Mouse (Mus musculus): ENCODE measurements around the gene Emp1. TPM values are rescaled to one million over a fixed set of nuclear protein-coding genes. Genes with fewer than 3 reads are reported as not detected.

The Emp1 gene
- total RNA-seq, 2 experiments from 2014 or later: 89.8 to 92.9 TPM

DNA sequence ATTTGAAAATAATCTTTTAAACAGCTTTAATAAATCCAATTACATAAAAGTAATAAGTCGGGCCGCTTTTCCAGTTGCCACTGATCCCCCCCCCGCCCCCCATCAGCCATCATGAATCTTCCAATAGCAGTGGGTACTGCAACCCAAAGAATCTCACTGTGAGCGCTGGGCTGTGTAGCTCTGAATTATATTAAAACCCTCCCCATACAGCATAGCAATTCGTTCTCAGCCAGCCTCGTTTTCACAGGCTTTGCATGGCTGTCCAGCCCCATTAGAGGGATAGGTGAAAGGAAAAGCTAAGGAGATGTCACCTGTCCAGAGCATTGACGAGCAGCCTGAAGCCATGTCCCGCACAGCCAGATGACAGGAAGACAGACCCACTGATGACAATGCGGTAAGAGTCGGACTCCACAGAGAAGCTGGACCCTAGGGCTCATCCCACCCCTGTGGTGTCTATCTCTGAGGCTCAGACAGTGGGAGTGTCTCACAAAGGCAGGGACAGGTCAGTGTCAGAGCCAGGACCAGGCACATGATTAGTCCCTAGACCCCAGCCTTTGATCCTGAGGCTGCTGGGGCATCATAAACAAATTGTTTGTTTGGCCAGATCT is 49.5 kb downstream of the Emp1 start:
- DNase-seq: no peak

- no peak for DNase-seq
Observed at GRCm38 (mm10) chr6:135412649-135413048, 50.3 kb downstream of the Emp1 start.

DNA sequence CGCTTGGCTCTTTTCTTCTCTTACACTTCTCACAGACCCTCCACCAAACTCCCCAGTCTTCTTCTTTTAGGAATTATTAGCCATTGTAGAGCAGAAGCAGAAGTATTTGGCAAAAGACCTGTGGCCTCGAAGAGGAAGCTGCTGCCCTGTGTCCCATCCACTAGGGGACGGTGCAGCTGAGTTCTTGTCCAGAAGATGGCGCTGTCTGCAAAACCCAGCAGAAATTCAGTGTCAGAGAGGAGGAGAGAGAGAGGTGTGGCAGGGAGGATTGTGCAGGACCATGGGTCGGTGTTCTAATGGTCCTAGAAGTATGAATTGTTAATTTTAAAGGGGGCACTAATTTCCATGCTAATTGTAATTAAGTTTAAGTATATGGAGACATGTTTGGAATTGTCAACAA is 55.1 kb downstream of the Emp1 start:
- DNase-seq: peak; percentile 69

- DNase-seq: no peak
Observed at GRCm38 (mm10) chr6:135418223-135418824, 56.0 kb downstream of the Emp1 start.

GRCm38 (mm10) chr6:135428246-135428645 is 65.9 kb downstream of the Emp1 start:
- DNase-seq: no peak

- DNase-seq: no peak
Observed at GRCm38 (mm10) chr6:135429268-135429909, 67.0 kb downstream of the Emp1 start.

GRCm38 (mm10) chr6:135430441-135430970 is 68.2 kb downstream of the Emp1 start:
- DNase-seq: no peak

Other genes starting within 250 kb of the Emp1 start
- gene Gprc5d, start 244.3 kb upstream of the Emp1 start, total RNA-seq (2021): not detected
- 10 to 100 TPM; 25.9 to 29.4 TPM for gene Fam234b, start 164.6 kb upstream of the Emp1 start, total RNA-seq (2021)
- 10 to 100 TPM; 47.4 to 58.4 TPM for gene Hebp1, start 164.5 kb upstream of the Emp1 start, total RNA-seq (2021)
- gene Gsg1, start 108.2 kb upstream of the Emp1 start, total RNA-seq (2021): not detected
- gene Pbp2, start 52.1 kb upstream of the Emp1 start, total RNA-seq (2021): not detected

All from adrenal gland, postnatal 10 days (tissue).